9 mouse cellular contexts compared by ENCODE assay signal in genomic region chr2:73279271-73280038, GRCm38 (mm10). TPM values are rescaled to one million over a fixed set of nuclear protein-coding genes. Genes with fewer than 3 reads are reported as not detected.
DNase-seq lines count a peak whose midpoint lies in the region; ATAC-seq and TF ChIP-seq lines count a peak whose summit lies in the region.
"Had no signal": no experiment of that assay in that cellular context is flagged by ENCODE, and none has a peak within 500 bp of the region (broad histone marks: within the 10 kb centered on the region; RNA-seq: fewer than 3 reads in every experiment).

No protein-coding gene starts in this region.

- TF ChIP-seq POLR2A in MEL (IDR thresholded peaks at IDR 0.05; ENCODE audit: control insufficient read depth in 1 of 2, insufficient read depth in 1 of 2, low read depth in 1 of 2, low read length in 2 of 2, poor library complexity in 1 of 2): no peak

- TF ChIP-seq RAD21 in MEL (IDR thresholded peaks at IDR 0.05; ENCODE audit: low read depth, low read length): no peak

- WGBS in heart, embryonic 13.5 days: 2% methylated on average over 31 of the region's 31 CpGs
- WGBS in hindbrain, embryonic 10.5 days: under 1% methylated on average over 31 of the region's 31 CpGs
- WGBS in midbrain, embryonic 13.5 days: 1% methylated on average over 31 of the region's 31 CpGs

- peak overlapping the region; percentile 58 for H3K4me2 ChIP-seq in heart, embryonic 13.5 days
- H3K4me2 ChIP-seq in midbrain, embryonic 13.5 days (replicated peaks): peak overlapping the region; percentile 46

- intact Hi-C loops in heart, postnatal 10 days (cut with DNase I): loop anchor here (2.0 to 10.0 kb wide), 6 partner anchors 212 to 1737 kb away; no protein-coding TSS in a partner anchor

- no peak for TF ChIP-seq EP300 in MEL (IDR thresholded peaks at IDR 0.05; ENCODE audit: low read depth in 1 of 2, low read length in 2 of 2)

- H3K4me3 ChIP-seq in heart, embryonic 13.5 days: peak overlapping the region; percentile 32
- peak overlapping the region; percentile 54 to 63 for H3K4me3 ChIP-seq in MEL (ENCODE audit: control insufficient read depth in 1 of 2, insufficient read depth in 1 of 2, low read depth in 2 of 2, low read length in 2 of 2)
- H3K4me3 ChIP-seq in hindbrain, embryonic 10.5 days: peak overlapping the region; percentile 52
- peak overlapping the region; percentile 28 for H3K4me3 ChIP-seq in midbrain, embryonic 13.5 days (replicated peaks)

- peaks cover 70% of the 10 kb centered on the region for H3K27me3 ChIP-seq in heart, embryonic 13.5 days (replicated peaks)
- no peaks in the 10 kb centered on the region for H3K27me3 ChIP-seq in MEL (ENCODE audit: control insufficient read depth in 1 of 2, insufficient read depth in 2 of 2, low read length in 2 of 2)
- peaks cover 69% of the 10 kb centered on the region for H3K27me3 ChIP-seq in hindbrain, embryonic 10.5 days (ENCODE audit: insufficient read depth, poor library complexity, severe bottlenecking)
- peaks cover 65% of the 10 kb centered on the region for H3K27me3 ChIP-seq in midbrain, embryonic 13.5 days

- H3K79me2 ChIP-seq in MEL (ENCODE audit: control insufficient read depth, insufficient read depth, low read length, poor library complexity): no peaks in the 10 kb centered on the region

- DNase-seq in heart, postnatal 10 days: no peak
- peak; percentile 14 for DNase-seq in MEL (ENCODE audit: low read depth, low spot score)
- DNase-seq in hindbrain, embryonic 10.5 days (ENCODE audit: low spot score): peak; percentile 59
- DNase-seq in spleen, postnatal 10 days (ENCODE audit: low spot score in 2 of 2): no peak
- no peak for DNase-seq in right cerebral cortex, postnatal 36 days (ENCODE audit: low spot score in 2 of 2)
- DNase-seq in T-cell, adult 2 months (ENCODE audit: low spot score): no peak

- peaks cover 39% of the 10 kb centered on the region for H3K4me1 ChIP-seq in heart, embryonic 13.5 days
- no peaks in the 10 kb centered on the region for H3K4me1 ChIP-seq in MEL (ENCODE audit: control insufficient read depth in 1 of 2, insufficient read depth in 2 of 2, low read length in 2 of 2)
- peaks cover 50% of the 10 kb centered on the region for H3K4me1 ChIP-seq in hindbrain, embryonic 10.5 days (replicated peaks)
- peaks cover 40% of the 10 kb centered on the region for H3K4me1 ChIP-seq in midbrain, embryonic 13.5 days (replicated peaks)

- H3K9me3 ChIP-seq in heart, embryonic 13.5 days: no peaks in the 10 kb centered on the region
- no peaks in the 10 kb centered on the region for H3K9me3 ChIP-seq in MEL (replicated peaks; ENCODE audit: insufficient read depth, low read length)
- H3K9me3 ChIP-seq in hindbrain, embryonic 10.5 days: no peaks in the 10 kb centered on the region
- no peaks in the 10 kb centered on the region for H3K9me3 ChIP-seq in midbrain, embryonic 13.5 days

- ATAC-seq in heart, embryonic 13.5 days (ENCODE audit: extremely low read depth, insufficient number of reproducible peaks, low FRiP score, low TSS enrichment): no peak
- no peak; the same call in 1 of the 2 replicates for ATAC-seq in midbrain, embryonic 13.5 days

- no peak for TF ChIP-seq CTCF in MEL (IDR thresholded peaks at IDR 0.05 in 2 of 3, conservative IDR thresholded peaks at IDR 0.05 in 1 of 3; ENCODE audit: control insufficient read depth in 1 of 3, insufficient read depth in 1 of 3, low read depth in 2 of 3, low read length in 3 of 3, poor library complexity in 1 of 3, severe bottlenecking in 1 of 3)

- no peaks in the 10 kb centered on the region for H3K36me3 ChIP-seq in heart, embryonic 13.5 days
- H3K36me3 ChIP-seq in MEL (ENCODE audit: control insufficient read depth in 1 of 2, insufficient read depth in 2 of 2, low read length in 2 of 2): 0 out of 4 replicates have a peak, but pooled peaks cover 0 to 2% of the 10 kb centered on the region in 2 experiments
- peaks cover 3% of the 10 kb centered on the region for H3K36me3 ChIP-seq in hindbrain, embryonic 10.5 days
- no peaks in the 10 kb centered on the region for H3K36me3 ChIP-seq in midbrain, embryonic 13.5 days

- no peak overlapping the region for H3K27ac ChIP-seq in heart, embryonic 13.5 days (replicated peaks)
- H3K27ac ChIP-seq in MEL (ENCODE audit: control insufficient read depth, low read depth, low read length): no peak overlapping the region
- H3K27ac ChIP-seq in hindbrain, embryonic 10.5 days: peak overlapping the region; percentile 82
- H3K27ac ChIP-seq in midbrain, embryonic 13.5 days: peak overlapping the region; percentile 78

- H3K9ac ChIP-seq in heart, embryonic 13.5 days: no peak overlapping the region
- peak overlapping the region; percentile 57; the same call in 1 of the 2 replicates for H3K9ac ChIP-seq in MEL (ENCODE audit: control insufficient read depth, low read depth, low read length, poor library complexity, severe bottlenecking)
- H3K9ac ChIP-seq in midbrain, embryonic 13.5 days (replicated peaks): peak overlapping the region; percentile 53

TF ChIP-seq in MEL, 35 proteins besides CTCF, POLR2A, EP300 and RAD21:
- TF ChIP-seq MAX (IDR thresholded peaks at IDR 0.05; ENCODE audit: low read length) (no peak), ZKSCAN1 (IDR thresholded peaks at IDR 0.05; ENCODE audit: low read depth, low read length) (no peak), USF2 (IDR thresholded peaks at IDR 0.05; ENCODE audit: borderline replicate concordance in 1 of 2, insufficient read depth in 1 of 2, low read depth in 1 of 2, low read length in 2 of 2) (no peak), E2F4 (IDR thresholded peaks at IDR 0.05; ENCODE audit: borderline replicate concordance, low read depth, low read length) (no peak), ETS1 (IDR thresholded peaks at IDR 0.05; ENCODE audit: low read depth, low read length) (no peak), ELF1 (IDR thresholded peaks at IDR 0.05; ENCODE audit: low read depth, low read length) (no peak), MYC (IDR thresholded peaks at IDR 0.05; ENCODE audit: low read depth, low read length) (no peak), ZC3H11A (IDR thresholded peaks at IDR 0.05; ENCODE audit: low read depth, low read length) (no peak), NRF1 (IDR thresholded peaks at IDR 0.05; ENCODE audit: insufficient read depth, low read depth, low read length, poor library complexity, severe bottlenecking) (no peak), RCOR1 (IDR thresholded peaks at IDR 0.05; ENCODE audit: low read depth, low read length) (no peak), UBTF (IDR thresholded peaks at IDR 0.05; ENCODE audit: borderline replicate concordance, insufficient read depth, low read depth, low read length) (no peak), POLR2AphosphoS2 (IDR thresholded peaks at IDR 0.05; ENCODE audit: low read length) (no peak), BHLHE40 (IDR thresholded peaks at IDR 0.05; ENCODE audit: borderline replicate concordance, low read depth, low read length) (no peak), SMC3 (IDR thresholded peaks at IDR 0.05; ENCODE audit: low read depth, low read length) (no peak), MAFK (IDR thresholded peaks at IDR 0.05; ENCODE audit: borderline replicate concordance, low read depth, low read length) (no peak), JUND (IDR thresholded peaks at IDR 0.05; ENCODE audit: low read depth, low read length) (no peak), CHD2 (IDR thresholded peaks at IDR 0.05; ENCODE audit: low read length) (no peak)

RNA-seq across cellular contexts. Expression of gene Sp9, which starts 7.7 kb away (rescaled TPM):
- 0.04 TPM in 1 of 2 replicates, not detected in the other for polyA plus RNA-seq in heart, embryonic 13.5 days (2015; fragmentation: Nextera tagmentation; extraction: Ambion mirVana)
- total RNA-seq in heart, postnatal 10 days (2021): not detected
- 0.39 TPM in 1 of 2 replicates, not detected in the other for total RNA-seq in MEL (2012; rRNA removed)
- polyA plus RNA-seq in MEL (2012; ENCODE audit: insufficient read depth in 1 of 2, insufficient read length in 2 of 2, low read depth in 1 of 2, low replicate concordance in 2 of 2, missing spikeins in 1 of 2): under 1 TPM in 1 of 2 experiments, not detected in 1; 0.03 TPM
- polyA plus RNA-seq in hindbrain, embryonic 10.5 days (2016; fragmentation: Nextera tagmentation; extraction: Ambion mirVana): 1.9 and 2.3 TPM in 2 replicates
- polyA plus RNA-seq in midbrain, embryonic 13.5 days (2015; fragmentation: Nextera tagmentation; extraction: Ambion mirVana): 6.1 and 8.9 TPM in 2 replicates
- total RNA-seq: monocyte, adult 5-6 weeks had no signal

RNA-seq across cellular contexts. Expression of gene Scrn3, which starts 32.9 kb away (rescaled TPM):
- polyA plus RNA-seq in heart, embryonic 13.5 days (2015; fragmentation: Nextera tagmentation; extraction: Ambion mirVana): 12.0 and 14.3 TPM in 2 replicates
- 10 to 100 TPM; 14.0 to 17.4 TPM for total RNA-seq in heart, postnatal 10 days (2021)
- 3.0 and 3.2 TPM in 2 replicates for total RNA-seq in MEL (2012; rRNA removed)
- polyA plus RNA-seq in MEL (2012; ENCODE audit: insufficient read depth in 1 of 2, insufficient read length in 2 of 2, low read depth in 1 of 2, low replicate concordance in 2 of 2, missing spikeins in 1 of 2): 1 to 10 TPM in 1 of 2 experiments, not detected in 1; 7.7 TPM
- 8.3 and 14.2 TPM in 2 replicates for polyA plus RNA-seq in hindbrain, embryonic 10.5 days (2016; fragmentation: Nextera tagmentation; extraction: Ambion mirVana)
- 8.1 and 9.6 TPM in 2 replicates for polyA plus RNA-seq in midbrain, embryonic 13.5 days (2015; fragmentation: Nextera tagmentation; extraction: Ambion mirVana)

RNA-seq across cellular contexts. Expression of gene Cir1, which starts 33.0 kb away (rescaled TPM):
- polyA plus RNA-seq in heart, embryonic 13.5 days (2015; fragmentation: Nextera tagmentation; extraction: Ambion mirVana): 14.5 and 16.9 TPM in 2 replicates
- 10 to 100 TPM; 13.7 to 14.0 TPM for total RNA-seq in heart, postnatal 10 days (2021)
- 3.4 TPM in 2 replicates for total RNA-seq in MEL (2012; rRNA removed)
- polyA plus RNA-seq in MEL (2012; ENCODE audit: insufficient read depth in 1 of 2, insufficient read length in 2 of 2, low read depth in 1 of 2, low replicate concordance in 2 of 2, missing spikeins in 1 of 2): 1 to 10 TPM in 1 of 2 experiments, not detected in 1; 7.7 TPM
- polyA plus RNA-seq in hindbrain, embryonic 10.5 days (2016; fragmentation: Nextera tagmentation; extraction: Ambion mirVana): 11.7 and 14.9 TPM in 2 replicates
- polyA plus RNA-seq in midbrain, embryonic 13.5 days (2015; fragmentation: Nextera tagmentation; extraction: Ambion mirVana): 34.0 and 34.8 TPM in 2 replicates

Comparison
In these comparisons a context has a peak if more than half of its experiments do, and no peak if none do; other contexts are left out.
1. H3K27ac ChIP-seq: peak in hindbrain, embryonic 10.5 days (single experiment) and midbrain, embryonic 13.5 days (single experiment); none in heart, embryonic 13.5 days (single experiment) and MEL (single experiment).
2. DNase-seq: peak in MEL (single experiment) and hindbrain, embryonic 10.5 days (single experiment); none in heart, postnatal 10 days (0 of 2), spleen, postnatal 10 days (0 of 2), right cerebral cortex, postnatal 36 days (0 of 2) and T-cell, adult 2 months (single experiment).
3. Peak in every context shown above with its lines, with median percentiles within 50 percentile points of each other: H3K4me3 ChIP-seq.